Mouse (Mus musculus) hindbrain, postnatal 0 days (tissue): ENCODE measurements around the gene Gm49383. TPM values are rescaled to one million over a fixed set of nuclear protein-coding genes. Genes with fewer than 3 reads are reported as not detected.
"Not testable (repeated sequence)": the region's sequence is repeated elsewhere in the genome, so short reads cannot be mapped to it uniquely, and the experiment has no call there.

ENCODE experiments used
- ATAC-seq: fragments of 200-750 bp; cut with Nextera tagmentation; 2 replicates; pipeline ENCODE4 v1.8.0; 2017; ENCODE audit warnings: mild to moderate bottlenecking, moderate TSS enrichment, moderate library complexity
- DNase-seq: peaks from one replicate; pipeline ENCODE4 v3.0.0-alpha.2; 2015; ENCODE audit warnings: low spot score
- H3K27ac ChIP-seq: fragments of 300-500 bp; sonication (generic); 2 replicates; pipeline ENCODE4 v1.5.1; 2014; ENCODE audit warnings: mild to moderate bottlenecking
- H3K27me3 ChIP-seq: fragments of 300-500 bp; sonication (generic); 2 replicates; pipeline ENCODE4 v1.6.1; 2014; ENCODE audit warnings: low read length, mixed read lengths; ENCODE audit not compliant: insufficient read depth
- H3K36me3 ChIP-seq: fragments of 300-500 bp; sonication (generic); 2 replicates; pipeline ENCODE4 v1.6.1; 2014; ENCODE audit warnings: low read length, mixed read lengths; ENCODE audit not compliant: insufficient read depth
- H3K4me1 ChIP-seq: fragments of 300-500 bp; sonication (generic); 2 replicates; pipeline ENCODE4 v1.6.1; 2014; ENCODE audit warnings: antibody characterized with exemption, low read length, mixed read lengths; ENCODE audit not compliant: insufficient read depth
- H3K4me2 ChIP-seq: fragments of 300-500 bp; sonication (generic); 2 replicates; pipeline ENCODE4 v1.6.1; 2014; ENCODE audit warnings: low read depth, mild to moderate bottlenecking, low read length, moderate library complexity, mixed read lengths
- H3K4me3 ChIP-seq: fragments of 300-500 bp; sonication (generic); 2 replicates; pipeline ENCODE4 v1.5.1; 2014; ENCODE audit warnings: low read length
- H3K9ac ChIP-seq: fragments of 300-500 bp; sonication (generic); replicated peaks from 2 replicates; pipeline ENCODE4 v1.6.1; 2014; ENCODE audit warnings: mild to moderate bottlenecking, low read length, moderate library complexity, mixed read lengths
- H3K9me3 ChIP-seq: fragments of 300-500 bp; sonication (generic); 2 replicates; pipeline ENCODE4 v1.6.1; 2016; ENCODE audit warnings: low read length, mixed read lengths
- CTCF ChIP-seq: IDR thresholded peaks from 2 replicates; pipeline ENCODE4 v1.5.1; 2016; ENCODE audit warnings: antibody characterized with exemption, control low read depth, low read depth
- WGBS: fragments of 180-500 bp; shearing (Covaris S2); extraction: QIAGEN DNeasy Blood & Tissue Kit; methylation state at CpG from one replicate; pipeline ENCODE4 v1.1.7; 2014; 5-methylcytosine and 5-hydroxymethylcytosine counted together
- polyA plus RNA-seq: library from polyadenylated mRNA; unstranded; fragments of >200 nt; fragmentation: Nextera tagmentation; extraction: Ambion mirVana; gene quantifications from 2 replicates; pipeline ENCODE4 v1.2.1, GENCODE M21; 2015
- total RNA-seq: library from RNA; depleted of rRNA; stranded (reverse); fragments of >200 nt; gene quantifications from 2 replicates; pipeline ENCODE4 v1.2.3, GENCODE M21; 2014

The Gm49383 gene
- total and polyA plus RNA-seq, 2 experiments from 2014 or later: 2.0 to 11.4 TPM

DNA sequence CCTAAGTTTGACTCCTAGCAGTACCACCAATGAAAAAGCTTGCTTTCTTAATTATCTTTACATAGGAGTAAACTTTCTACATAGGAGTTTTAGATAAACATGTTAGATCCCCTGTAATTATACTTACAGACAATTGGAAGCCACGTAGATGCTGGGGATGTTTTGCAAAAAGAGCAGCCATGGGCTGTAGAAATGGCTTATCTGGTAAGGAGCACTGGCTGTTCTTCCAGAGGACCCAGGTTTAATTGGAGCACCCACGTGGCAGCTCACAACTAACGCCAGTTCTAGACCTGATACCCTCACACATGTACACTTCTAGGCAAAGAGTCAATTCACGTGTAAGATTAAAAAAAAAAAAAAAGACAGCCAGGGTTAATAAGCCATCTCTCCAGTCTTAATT is 15.1 kb downstream of the Gm49383 start:
- Histone ChIP-seq H3K9me3 (no peaks in the 10 kb centered on the region), H3K9ac (no peak overlapping the region), H3K27ac (no peak overlapping the region), H3K36me3 (no peaks in the 10 kb centered on the region), H3K27me3 (no peaks in the 10 kb centered on the region), H3K4me2 (no peak overlapping the region), H3K4me3 (no peak overlapping the region), H3K4me1 (peaks cover 8% of the 10 kb centered on the region)
- WGBS: 91% methylated on average over 4 of the region's 4 CpGs
- DNase-seq: no peak
- no peak for ATAC-seq
- no peak for TF ChIP-seq CTCF

DNA sequence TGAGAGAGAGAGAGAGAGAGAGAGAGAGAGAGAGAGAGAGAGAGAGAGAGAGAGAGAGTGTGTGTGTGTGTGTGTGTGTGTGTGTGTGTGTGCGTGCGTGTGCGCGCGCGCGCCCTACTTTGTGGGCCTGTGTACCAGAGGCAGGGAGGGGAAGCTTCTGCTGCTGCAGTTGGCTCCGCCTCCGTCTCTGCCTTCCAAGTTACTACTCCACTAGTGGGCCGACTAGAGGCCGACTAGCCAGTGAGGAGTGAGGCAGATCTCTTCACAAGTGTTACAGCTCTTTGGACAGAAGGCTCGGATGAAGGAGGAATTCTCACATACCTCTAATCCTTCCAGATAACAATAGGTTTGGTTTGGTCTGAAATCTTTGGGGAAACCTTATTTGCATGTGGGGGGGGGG is 17.5 kb downstream of the Gm49383 start:
- WGBS: 64% methylated on average over 12 of the region's 12 CpGs
- Histone ChIP-seq H3K4me2 (no peak overlapping the region), H3K9ac (no peak overlapping the region), H3K4me1 (no peaks in the 10 kb centered on the region), H3K27ac (no peak overlapping the region), H3K27me3 (no peaks in the 10 kb centered on the region), H3K36me3 (no peaks in the 10 kb centered on the region), H3K9me3 (no peaks in the 10 kb centered on the region), H3K4me3 (no peak overlapping the region)
- ATAC-seq (no peak), DNase-seq (no peak)
- no peak for TF ChIP-seq CTCF

DNA sequence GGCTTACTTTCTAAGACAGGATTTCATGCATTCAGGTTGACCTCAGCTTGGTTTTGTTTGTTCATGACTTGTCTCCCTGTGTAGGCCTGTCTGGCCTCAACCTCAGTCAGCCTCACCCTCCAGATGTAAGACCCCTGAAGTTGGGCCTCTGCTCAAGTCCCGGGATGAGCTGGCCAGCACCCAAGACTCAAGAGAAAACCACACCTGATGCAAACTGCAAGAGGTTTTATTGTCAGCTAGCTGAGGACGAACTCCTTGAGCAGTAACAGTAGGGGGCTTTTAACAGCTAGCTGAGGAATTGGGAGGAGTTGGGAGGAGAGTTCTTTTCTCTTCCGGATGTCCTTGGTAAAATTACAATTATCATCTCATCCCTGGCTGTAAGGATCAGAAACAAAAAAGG is 19.4 kb downstream of the Gm49383 start:
- TF ChIP-seq CTCF: no peak
- Histone ChIP-seq H3K36me3 (no peaks in the 10 kb centered on the region), H3K9ac (no peak overlapping the region), H3K27me3 (no peaks in the 10 kb centered on the region), H3K4me1 (no peaks in the 10 kb centered on the region), H3K4me3 (no peak overlapping the region), H3K9me3 (no peaks in the 10 kb centered on the region), H3K4me2 (no peak overlapping the region), H3K27ac (no peak overlapping the region)
- WGBS: 80% methylated on average over 3 of the region's 3 CpGs
- DNase-seq: no peak
- ATAC-seq: no peak

DNA sequence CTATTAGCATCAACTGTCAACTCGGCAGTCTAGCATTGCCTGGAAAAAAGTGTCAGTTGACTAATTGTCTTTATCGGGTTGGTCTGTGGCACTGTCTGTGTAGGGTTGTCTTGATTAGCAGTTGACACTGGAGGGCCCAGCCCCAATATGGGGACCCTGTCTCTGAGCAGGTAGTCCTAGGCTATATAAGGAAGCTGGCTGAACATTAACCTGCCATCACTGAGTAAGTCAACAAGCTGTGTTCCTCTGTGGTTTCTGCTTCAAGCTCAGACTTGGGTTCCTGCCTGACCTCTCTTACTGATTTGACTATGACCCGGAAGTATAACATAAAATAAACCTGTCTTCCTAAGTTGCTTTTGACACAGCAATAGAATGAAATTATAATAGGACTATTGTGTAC is 20.9 kb downstream of the Gm49383 start:
- TF ChIP-seq CTCF: no peak

DNA sequence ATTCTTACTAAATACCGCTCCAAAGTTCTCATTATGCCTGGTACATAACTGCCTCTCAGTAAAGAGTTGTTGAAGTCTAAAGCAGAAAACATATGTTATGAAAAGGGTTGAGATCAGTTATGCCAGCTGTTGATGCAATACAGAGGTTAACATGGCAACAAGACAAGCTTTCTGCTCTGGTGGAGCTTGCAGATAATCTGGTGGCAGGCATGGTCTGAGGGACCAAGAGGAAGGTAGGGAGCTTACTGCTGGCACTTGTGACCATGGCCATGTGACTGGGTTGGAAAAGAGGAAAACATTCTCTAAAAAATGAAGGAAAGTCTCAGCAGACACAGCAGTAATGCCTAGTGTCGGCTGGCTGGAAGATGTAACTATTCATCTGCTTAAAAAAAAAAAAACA is 25.6 kb downstream of the Gm49383 start:
- peaks cover 8% of the 10 kb centered on the region; the same call in 1 of the 2 replicates for H3K4me1 ChIP-seq
- no peak overlapping the region for H3K4me3 ChIP-seq
- no peak overlapping the region for H3K27ac ChIP-seq
- WGBS: 86% methylated on average over 2 of the region's 2 CpGs
- H3K4me2 ChIP-seq: no peak overlapping the region
- no peaks in the 10 kb centered on the region for H3K9me3 ChIP-seq
- no peaks in the 10 kb centered on the region for H3K27me3 ChIP-seq
- no peak for TF ChIP-seq CTCF
- DNase-seq: no peak
- H3K9ac ChIP-seq: no peak overlapping the region
- no peaks in the 10 kb centered on the region for H3K36me3 ChIP-seq
- no peak for ATAC-seq

More for the DNA sequence above, 20.9 kb downstream of the Gm49383 start:
- DNase-seq (no peak), ATAC-seq (no peak)
- Histone ChIP-seq H3K36me3 (no peaks in the 10 kb centered on the region), H3K4me2 (no peak overlapping the region), H3K9me3 (no peaks in the 10 kb centered on the region), H3K9ac (no peak overlapping the region), H3K4me1 (no peaks in the 10 kb centered on the region), H3K4me3 (no peak overlapping the region), H3K27ac (no peak overlapping the region), H3K27me3 (no peaks in the 10 kb centered on the region)
- WGBS: 90% methylated on average over 3 of the region's 3 CpGs

DNA sequence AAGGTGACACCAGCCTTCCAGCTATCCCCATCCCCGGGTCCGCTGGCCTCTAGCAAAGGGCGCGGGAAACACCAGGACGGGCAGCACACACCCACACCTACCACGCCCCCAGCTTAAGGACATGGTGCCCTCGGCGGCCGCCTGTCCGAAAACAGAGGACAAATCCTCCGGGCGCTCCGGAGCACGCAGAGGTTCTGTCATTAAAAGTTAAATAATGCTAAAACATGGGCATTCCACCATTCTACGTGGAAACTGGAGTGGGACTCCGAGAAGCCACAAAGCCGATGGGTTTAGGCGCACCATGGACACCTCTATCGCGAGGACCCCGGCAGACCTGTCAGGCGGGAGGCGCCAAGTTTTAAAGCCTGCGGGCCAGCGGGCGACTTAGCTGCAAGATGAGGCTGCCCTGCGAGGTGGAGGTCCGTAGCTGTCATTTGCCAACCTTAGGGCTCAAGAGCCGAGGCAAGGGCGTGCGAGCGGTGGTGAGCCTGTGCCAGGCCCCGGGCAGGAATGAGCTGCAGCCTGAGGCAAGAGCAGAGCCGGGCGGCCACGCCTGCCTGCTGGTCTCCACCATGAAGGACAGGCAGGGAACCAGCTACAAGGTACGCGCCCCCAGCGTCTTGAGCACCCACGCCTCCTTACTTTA is 28.3 kb downstream of the Gm49383 start, which contains the start of gene Lrr1:
Lrr1 (plus strand) TSS at position 354 of the 646 bp plus-strand sequence.
- peak; percentile 95 for ATAC-seq
- H3K4me3 ChIP-seq: peak within 1 kb of the TSS; percentile 72
- peak within 1 kb of the TSS; percentile 99 for H3K4me2 ChIP-seq
- DNase-seq: peak; percentile 89
- under 1% methylated on average over 40 of the region's 40 CpGs for WGBS
- peak within 1 kb of the TSS; percentile 64 for H3K9ac ChIP-seq
- H3K4me1 ChIP-seq: peaks cover 8% of the 10 kb centered on the region; the same call in 1 of the 2 replicates
- H3K27ac ChIP-seq: peak within 1 kb of the TSS; percentile 65
- H3K27me3 ChIP-seq: no peaks in the 10 kb centered on the region
- H3K9me3 ChIP-seq: no peaks in the 10 kb centered on the region
- TF ChIP-seq CTCF: no peak
- H3K36me3 ChIP-seq: no peaks in the 10 kb centered on the region

DNA sequence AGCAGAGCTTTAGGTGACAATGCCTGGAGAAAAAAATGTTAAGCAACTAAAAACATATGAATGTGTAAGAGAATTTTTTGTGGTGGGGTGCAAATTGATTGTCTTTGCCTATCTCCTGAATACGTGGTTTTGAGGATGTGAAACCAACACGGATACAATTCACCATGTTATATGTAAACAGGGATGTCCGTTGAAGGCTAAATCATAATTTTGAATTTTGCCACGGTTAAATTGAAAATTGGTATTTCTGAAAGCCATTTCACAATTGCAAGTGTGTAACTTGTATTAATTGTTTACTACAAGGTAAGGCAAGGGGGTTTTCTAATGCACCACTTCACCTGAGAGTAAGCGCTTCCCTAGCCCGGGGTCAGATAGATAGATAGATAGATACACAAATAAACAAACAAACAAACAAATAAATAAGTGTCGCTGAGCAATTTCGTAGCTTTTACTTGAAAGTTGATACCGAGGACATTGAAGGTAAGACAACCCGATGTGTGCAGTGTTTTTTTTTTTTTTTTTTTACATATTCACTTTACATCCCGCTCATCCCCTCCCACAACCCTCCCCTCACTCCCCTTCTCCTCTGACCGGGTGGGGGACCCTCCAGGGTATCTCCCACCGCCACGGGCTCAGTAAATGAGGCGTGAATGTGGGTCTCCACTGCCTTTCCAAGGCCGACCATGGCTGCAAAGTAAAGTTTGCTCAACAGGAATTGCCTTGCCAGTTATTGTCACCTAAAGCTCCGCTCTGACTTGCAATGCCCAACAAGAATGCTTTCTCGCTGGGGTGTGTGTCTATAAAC is 29.0 kb downstream of the Gm49383 start:
- Histone ChIP-seq H3K27me3 (no peaks in the 10 kb centered on the region), H3K4me2 (peak overlapping the region; percentile 99), H3K36me3 (no peaks in the 10 kb centered on the region), H3K9me3 (no peaks in the 10 kb centered on the region), H3K4me3 (peak overlapping the region; percentile 72), H3K27ac (peak overlapping the region; percentile 65), H3K4me1 (peaks cover 8% of the 10 kb centered on the region; the same call in 1 of the 2 replicates), H3K9ac (peak overlapping the region; percentile 64)
- DNase-seq (no peak), ATAC-seq (peak; percentile 71)
- TF ChIP-seq CTCF: no peak
- WGBS: 9% methylated on average over 18 of the region's 18 CpGs

DNA sequence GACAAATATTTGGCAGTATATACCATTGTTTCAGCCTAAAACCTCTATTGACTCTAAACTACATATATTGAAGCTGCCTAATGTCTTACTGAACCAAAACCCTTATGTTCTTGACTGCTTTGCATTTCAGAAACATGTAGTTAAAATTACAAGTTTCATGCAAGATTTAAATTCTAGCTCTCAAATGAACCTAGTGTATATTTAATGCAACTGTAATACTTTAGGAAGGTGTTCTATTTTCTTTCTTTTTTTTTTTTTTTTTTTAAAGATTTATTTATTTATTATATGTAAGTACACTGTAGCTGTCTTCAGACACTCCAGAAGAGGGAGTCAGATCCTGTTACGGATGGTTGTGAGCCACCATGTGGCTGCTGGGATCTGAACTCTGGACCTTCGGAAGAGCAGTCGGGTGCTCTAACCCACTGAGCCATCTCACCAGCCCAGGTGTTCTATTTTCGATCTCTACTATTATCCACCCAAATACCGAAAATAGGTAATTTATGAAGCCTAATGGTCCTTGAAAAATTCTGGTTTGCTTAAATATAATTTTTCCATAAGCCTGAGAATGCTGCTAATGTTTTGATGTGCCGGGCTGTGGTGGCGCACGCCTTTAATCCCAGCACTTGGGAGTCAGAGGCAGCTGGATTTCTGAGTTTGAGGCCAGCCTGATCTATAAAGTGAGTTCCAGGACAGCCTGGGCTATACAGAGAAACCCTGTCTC is 29.9 kb downstream of the Gm49383 start:
- H3K4me1 ChIP-seq, H3K27ac ChIP-seq, H3K27me3 ChIP-seq, H3K9me3 ChIP-seq, DNase-seq, H3K4me2 ChIP-seq, H3K9ac ChIP-seq, ATAC-seq, H3K36me3 ChIP-seq, H3K4me3 ChIP-seq: not testable (repeated sequence)
- WGBS: 74% methylated on average over 8 of the region's 8 CpGs
